Comparison of ENCODE assay signal across 8 mouse cellular contexts in the genomic region with DNA sequence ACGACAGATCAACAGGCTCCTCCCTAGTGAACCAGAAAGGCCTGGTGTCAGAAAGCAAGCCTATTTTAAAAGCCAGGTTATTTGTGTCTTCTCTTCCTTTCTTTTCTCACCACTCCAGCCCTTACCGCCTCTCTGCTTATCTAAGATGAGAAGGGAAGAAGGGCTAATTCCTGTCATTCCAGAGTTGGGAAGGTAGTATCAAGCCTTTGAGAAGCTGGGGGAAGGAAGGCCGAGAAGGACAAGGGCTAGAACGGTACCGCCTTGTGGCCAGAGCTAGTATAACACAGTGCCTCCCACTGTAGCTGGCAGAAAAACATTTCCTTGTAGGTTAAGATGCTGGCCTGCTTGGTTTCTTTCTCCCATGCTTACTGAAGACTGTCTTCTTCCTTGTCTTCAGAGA. TPM values are rescaled to one million over a fixed set of nuclear protein-coding genes. Genes with fewer than 3 reads are reported as not detected.
DNase-seq lines count a peak whose midpoint lies in the region; ATAC-seq lines count a peak whose summit lies in the region.

No protein-coding gene starts in this region.

- 23% methylated on average over 5 of the region's 5 CpGs for WGBS in forebrain, embryonic 11.5 days
- WGBS in forebrain, embryonic 13.5 days: 23% methylated on average over 5 of the region's 5 CpGs
- 14% methylated on average over 5 of the region's 5 CpGs for WGBS in embryonic facial prominence, embryonic 11.5 days
- WGBS in neural tube, embryonic 11.5 days: 23% methylated on average over 5 of the region's 5 CpGs

- no peaks in the 10 kb centered on the region for H3K4me1 ChIP-seq in forebrain, embryonic 11.5 days (replicated peaks; ENCODE audit: control insufficient read depth, insufficient read depth, low read length)
- H3K4me1 ChIP-seq in forebrain, embryonic 13.5 days: no peaks in the 10 kb centered on the region
- no peaks in the 10 kb centered on the region for H3K4me1 ChIP-seq in embryonic facial prominence, embryonic 11.5 days (ENCODE audit: control insufficient read depth, insufficient read depth, low read length)
- no peaks in the 10 kb centered on the region for H3K4me1 ChIP-seq in neural tube, embryonic 11.5 days (ENCODE audit: control insufficient read depth, insufficient read depth, low read length)

- intact Hi-C loops in heart, postnatal 14 days (cut with DNase I): loop anchor here (2.0 to 10.0 kb wide), 3 partner anchors 50 to 168 kb away; partner anchors contain the start of genes Elf1, Mtrf1, Naa16 and Wbp4

- DNase-seq in forebrain, embryonic 11.5 days (ENCODE audit: low spot score): peak; percentile 58
- DNase-seq in A20 (ENCODE audit: low read depth, low spot score) (peak; percentile 64), liver (peak; percentile 61)
- DNase-seq in adrenal gland, postnatal 14 days: peak; percentile 73
- peak; percentile 68 for DNase-seq in embryonic facial prominence, embryonic 11.5 days (ENCODE audit: low spot score)
- DNase-seq in heart, postnatal 14 days: peak; percentile 61 to 74
- DNase-seq in neural tube, embryonic 11.5 days (ENCODE audit: low spot score): peak; percentile 30

- H3K4me2 ChIP-seq in forebrain, embryonic 11.5 days (ENCODE audit: low read depth, low read length, severe bottlenecking): no peak overlapping the region
- H3K4me2 ChIP-seq in forebrain, embryonic 13.5 days: no peak overlapping the region
- no peak overlapping the region for H3K4me2 ChIP-seq in embryonic facial prominence, embryonic 11.5 days (ENCODE audit: low read depth, low read length)
- H3K4me2 ChIP-seq in neural tube, embryonic 11.5 days (ENCODE audit: low read depth): no peak overlapping the region

- H3K27me3 ChIP-seq in forebrain, embryonic 11.5 days (ENCODE audit: control insufficient read depth, insufficient read depth, low read length): no peaks in the 10 kb centered on the region
- no peaks in the 10 kb centered on the region for H3K27me3 ChIP-seq in forebrain, embryonic 13.5 days
- no peaks in the 10 kb centered on the region for H3K27me3 ChIP-seq in embryonic facial prominence, embryonic 11.5 days (ENCODE audit: control insufficient read depth, insufficient read depth, low read length)
- no peaks in the 10 kb centered on the region for H3K27me3 ChIP-seq in neural tube, embryonic 11.5 days (ENCODE audit: control insufficient read depth, insufficient read depth, low read length)

- no peak overlapping the region for H3K27ac ChIP-seq in forebrain, embryonic 11.5 days (ENCODE audit: low read depth, low read length)
- H3K27ac ChIP-seq in forebrain, embryonic 13.5 days: no peak overlapping the region
- H3K27ac ChIP-seq in embryonic facial prominence, embryonic 11.5 days (replicated peaks; ENCODE audit: low read depth, low read length): no peak overlapping the region
- no peak overlapping the region for H3K27ac ChIP-seq in neural tube, embryonic 11.5 days (ENCODE audit: low read depth, low read length)

- no peak overlapping the region for H3K4me3 ChIP-seq in forebrain, embryonic 11.5 days (ENCODE audit: low read depth, low read length)
- H3K4me3 ChIP-seq in forebrain, embryonic 13.5 days: no peak overlapping the region
- H3K4me3 ChIP-seq in embryonic facial prominence, embryonic 11.5 days (ENCODE audit: low read depth, low read length): no peak overlapping the region
- no peak overlapping the region for H3K4me3 ChIP-seq in neural tube, embryonic 11.5 days (ENCODE audit: low read depth, low read length)

- no peak for ATAC-seq in forebrain, embryonic 11.5 days (replicated peaks; ENCODE audit: low FRiP score)
- ATAC-seq in forebrain, embryonic 13.5 days: no peak
- ATAC-seq in embryonic facial prominence, embryonic 11.5 days (replicated peaks; ENCODE audit: insufficient number of reproducible peaks, low FRiP score, low TSS enrichment, low read depth): no peak
- no peak for ATAC-seq in neural tube, embryonic 11.5 days (ENCODE audit: insufficient read depth, low FRiP score, low TSS enrichment)

- no peaks in the 10 kb centered on the region for H3K36me3 ChIP-seq in forebrain, embryonic 11.5 days (ENCODE audit: control insufficient read depth, insufficient read depth, low read length)
- H3K36me3 ChIP-seq in forebrain, embryonic 13.5 days (ENCODE audit: poor library complexity, severe bottlenecking): no peaks in the 10 kb centered on the region
- H3K36me3 ChIP-seq in embryonic facial prominence, embryonic 11.5 days (replicated peaks; ENCODE audit: control insufficient read depth, insufficient read depth, low read depth, low read length): no peaks in the 10 kb centered on the region
- H3K36me3 ChIP-seq in neural tube, embryonic 11.5 days (ENCODE audit: control insufficient read depth, insufficient read depth, low read length): no peaks in the 10 kb centered on the region

- no peaks in the 10 kb centered on the region for H3K9me3 ChIP-seq in forebrain, embryonic 11.5 days (ENCODE audit: control insufficient read depth, low read length)
- H3K9me3 ChIP-seq in forebrain, embryonic 13.5 days (replicated peaks): no peaks in the 10 kb centered on the region
- no peaks in the 10 kb centered on the region for H3K9me3 ChIP-seq in embryonic facial prominence, embryonic 11.5 days (replicated peaks; ENCODE audit: control insufficient read depth, low read length)
- no peaks in the 10 kb centered on the region for H3K9me3 ChIP-seq in neural tube, embryonic 11.5 days (ENCODE audit: control insufficient read depth, low read length)

- no peak overlapping the region for H3K9ac ChIP-seq in forebrain, embryonic 11.5 days (ENCODE audit: low read length)
- no peak overlapping the region for H3K9ac ChIP-seq in forebrain, embryonic 13.5 days
- H3K9ac ChIP-seq in embryonic facial prominence, embryonic 11.5 days (replicated peaks; ENCODE audit: low read length): no peak overlapping the region
- no peak overlapping the region for H3K9ac ChIP-seq in neural tube, embryonic 11.5 days (ENCODE audit: low read length)

RNA-seq across cellular contexts. Expression of gene Sugt1, which starts 24.7 kb away (rescaled TPM):
- polyA plus RNA-seq in forebrain, embryonic 11.5 days (2014; fragmentation: Nextera tagmentation; extraction: Ambion mirVana): 149 and 150 TPM in 2 replicates
- polyA plus RNA-seq in forebrain, embryonic 13.5 days (2015; fragmentation: Nextera tagmentation; extraction: Ambion mirVana): 135 and 146 TPM in 2 replicates
- total RNA-seq in adrenal gland, postnatal 14 days (2021): 142 and 161 TPM in 2 replicates
- polyA plus RNA-seq in embryonic facial prominence, embryonic 11.5 days (2014; fragmentation: Nextera tagmentation; extraction: Ambion mirVana): 176 and 186 TPM in 2 replicates
- total RNA-seq in heart, postnatal 14 days (2021): 10 to 100 TPM; 70.4 to 72.2 TPM
- 153 and 156 TPM in 2 replicates for polyA plus RNA-seq in neural tube, embryonic 11.5 days (2014; fragmentation: Nextera tagmentation; extraction: Ambion mirVana)
